ENCODE assay signal across 23 mouse cellular contexts in genomic region chr1:168139138-168139682, GRCm38 (mm10).
A peak's percentile ranks its signal among the peaks of the same experiment; 100 is the strongest.
DNase-seq lines count a peak whose midpoint lies in the region; ATAC-seq and TF ChIP-seq lines count a peak whose summit lies in the region.
"Had no signal": no experiment of that assay in that cellular context is flagged by ENCODE, and none has a peak within 500 bp of the region (broad histone marks: within the 10 kb centered on the region; RNA-seq: fewer than 3 reads in every experiment).

No protein-coding gene starts in this region.

- DNase-seq in embryo, embryonic 11 days = peak; percentile 8
- no peak for DNase-seq in embryo, embryonic 10 days (ENCODE audit: low spot score)
- peak; percentile 49 for DNase-seq in kidney, postnatal 0 days (ENCODE audit: low spot score)
- no peak for DNase-seq in kidney, adult 18-20 months
- DNase-seq in Patski (ENCODE audit: low read depth, low spot score) = no peak
- DNase-seq in testis, postnatal 14 days (ENCODE audit: low spot score) = no peak
- DNase-seq: adrenal gland, postnatal 10 days; B cell, adult 2 months; cerebellum, adult 11-12 months; cerebellum, adult 9-10 months; cerebellum, postnatal 25 days; forebrain, postnatal 0 days; gastrocnemius, postnatal 14 days; heart, adult 2 months; heart, postnatal 14 days had no signal

- no peak for ATAC-seq in kidney, postnatal 0 days (replicated peaks; ENCODE audit: low FRiP score, low read depth)
- ATAC-seq in Patski = peak; percentile 3
- ATAC-seq in neural tube, embryonic 15.5 days (ENCODE audit: low FRiP score) = peak; percentile 50; the same call in 1 of the 2 replicates
- ATAC-seq: CD4-positive, CD25-positive, alpha-beta regulatory T cell, adult 4 months; forebrain, embryonic 13.5 days; forebrain, postnatal 0 days had no signal

- H3K27me3 ChIP-seq in kidney, postnatal 0 days (ENCODE audit: insufficient read depth, low read length) = no peaks in the 10 kb centered on the region
- no peaks in the 10 kb centered on the region for H3K27me3 ChIP-seq in Patski
- no peaks in the 10 kb centered on the region for H3K27me3 ChIP-seq in neural tube, embryonic 15.5 days (replicated peaks)
- H3K27me3 ChIP-seq: forebrain, embryonic 13.5 days; heart, embryonic 15.5 days; hindbrain, embryonic 13.5 days had no signal

- TF ChIP-seq CTCF in kidney, postnatal 0 days (IDR thresholded peaks at IDR 0.05; ENCODE audit: low read depth) = peak; percentile 12; the same call in 1 of the 2 replicates
- TF ChIP-seq CTCF in Patski (IDR thresholded peaks at IDR 0.05) = no peak

- no peaks in the 10 kb centered on the region for H3K9me3 ChIP-seq in kidney, postnatal 0 days (replicated peaks; ENCODE audit: low read length)
- no peaks in the 10 kb centered on the region for H3K9me3 ChIP-seq in neural tube, embryonic 15.5 days (replicated peaks)
- H3K9me3 ChIP-seq: embryonic facial prominence, embryonic 10.5 days; forebrain, embryonic 13.5 days; heart, embryonic 15.5 days; hindbrain, embryonic 13.5 days had no signal

- H3K9ac ChIP-seq in kidney, postnatal 0 days (ENCODE audit: low read depth, low read length) = no peak overlapping the region
- no peak overlapping the region for H3K9ac ChIP-seq in neural tube, embryonic 15.5 days (replicated peaks)
- H3K9ac ChIP-seq: forebrain, embryonic 13.5 days; forebrain, postnatal 0 days; heart, embryonic 15.5 days; hindbrain, embryonic 13.5 days had no signal

- H3K36me3 ChIP-seq in kidney, postnatal 0 days (ENCODE audit: insufficient read depth, low read length) = no peaks in the 10 kb centered on the region
- no peaks in the 10 kb centered on the region for H3K36me3 ChIP-seq in neural tube, embryonic 15.5 days
- H3K36me3 ChIP-seq: embryonic facial prominence, embryonic 10.5 days; G1E; heart, embryonic 15.5 days; hindbrain, embryonic 13.5 days had no signal

- no peak overlapping the region for H3K4me2 ChIP-seq in kidney, postnatal 0 days (ENCODE audit: low read length)
- H3K4me2 ChIP-seq in neural tube, embryonic 15.5 days = no peak overlapping the region
- H3K4me2 ChIP-seq: forebrain, embryonic 13.5 days; heart, embryonic 11.5 days; heart, embryonic 15.5 days; hindbrain, embryonic 13.5 days had no signal

- CTCF ChIA-PET in Patski (lab: Charles Lee) = no interaction called here

- in situ Hi-C loops in Patski (cut with MboI; ENCODE audit: low pct_unique_long_range_greater_than_20kb) = no loop called here

- no peak overlapping the region for H3K27ac ChIP-seq in kidney, postnatal 0 days
- no peak overlapping the region for H3K27ac ChIP-seq in neural tube, embryonic 15.5 days (replicated peaks)
- H3K27ac ChIP-seq: embryonic facial prominence, embryonic 10.5 days; forebrain, embryonic 13.5 days; heart, adult 2 months; heart, embryonic 15.5 days; hindbrain, embryonic 13.5 days had no signal

- no peak overlapping the region for H3K4me3 ChIP-seq in kidney, postnatal 0 days (replicated peaks; ENCODE audit: low read depth, low read length)
- H3K4me3 ChIP-seq in neural tube, embryonic 15.5 days (replicated peaks) = no peak overlapping the region
- H3K4me3 ChIP-seq: embryonic facial prominence, embryonic 10.5 days; forebrain, embryonic 13.5 days; heart, adult 2 months; heart, embryonic 15.5 days; hindbrain, embryonic 13.5 days had no signal

- H3K4me1 ChIP-seq in kidney, postnatal 0 days (replicated peaks; ENCODE audit: insufficient read depth, low read length) = no peaks in the 10 kb centered on the region; the same call in 1 of the 2 replicates
- H3K4me1 ChIP-seq in neural tube, embryonic 15.5 days = peaks cover 9% of the 10 kb centered on the region; the same call in 1 of the 2 replicates
- H3K4me1 ChIP-seq: embryonic facial prominence, embryonic 10.5 days; heart, embryonic 15.5 days had no signal

- POLR2A ChIA-PET in Patski (lab: Charles Lee) = interaction anchor here (0.6 to 0.9 kb wide), 2 partner anchors 15 to 33 kb away, joined by 3 to 5 read pairs; no protein-coding TSS in a partner anchor

- 17% methylated on average over 6 of the region's 6 CpGs for WGBS in kidney, postnatal 0 days
- 24% methylated on average over 6 of the region's 6 CpGs for WGBS in neural tube, embryonic 15.5 days

Comparison
In these comparisons a context has a peak if more than half of its experiments do, and no peak if none do; other contexts are left out.
1. DNase-seq: peak in embryo, embryonic 11 days (single experiment) and kidney, postnatal 0 days (single experiment); none in embryo, embryonic 10 days (single experiment), kidney, adult 18-20 months (single experiment), Patski (single experiment) and testis, postnatal 14 days (single experiment).